Mouse (Mus musculus): ENCODE measurements around the gene Ptgfrn. TPM values are rescaled to one million over a fixed set of nuclear protein-coding genes. Genes with fewer than 3 reads are reported as not detected.

Gene Ptgfrn
- polyA plus RNA-seq, 1 experiment from 2014 or later: 0.24 TPM

- H3K9ac ChIP-seq: no peak overlapping the region
- no peak overlapping the region for H3K4me2 ChIP-seq
- H3K4me1 ChIP-seq (replicated peaks): no peaks in the 10 kb centered on the region
- H3K36me3 ChIP-seq (replicated peaks): no peaks in the 10 kb centered on the region
- 61% methylated on average over 6 of the region's 6 CpGs for WGBS (ENCODE audit: insufficient replicate concordance)
- no peak overlapping the region for H3K27ac ChIP-seq (replicated peaks)
- no peaks in the 10 kb centered on the region for H3K9me3 ChIP-seq (replicated peaks)
- ATAC-seq (ENCODE audit: insufficient read depth): no peak
- H3K27me3 ChIP-seq: no peaks in the 10 kb centered on the region
- H3K4me3 ChIP-seq (replicated peaks): no peak overlapping the region
These were observed 32.4 kb downstream of the Ptgfrn start for GRCm38 (mm10) chr3:101077710-101078100.

- Histone ChIP-seq H3K4me3 (replicated peaks) (no peak overlapping the region), H3K27me3 (no peaks in the 10 kb centered on the region), H3K4me2 (no peak overlapping the region), H3K9me3 (replicated peaks) (no peaks in the 10 kb centered on the region), H3K9ac (no peak overlapping the region), H3K36me3 (replicated peaks) (no peaks in the 10 kb centered on the region), H3K4me1 (replicated peaks) (no peaks in the 10 kb centered on the region), H3K27ac (replicated peaks) (no peak overlapping the region)
- WGBS (ENCODE audit: insufficient replicate concordance): 80% methylated on average over 25 of the region's 25 CpGs
- ATAC-seq (ENCODE audit: insufficient read depth): no peak
These were observed 32.9 kb downstream of the Ptgfrn start for GRCm38 (mm10) chr3:101076966-101077709.

GRCm38 (mm10) chr3:101075866-101076265 lies 34.2 kb downstream of the Ptgfrn start:
- WGBS (ENCODE audit: insufficient replicate concordance): 48% methylated on average over 3 of the region's 3 CpGs
- H3K4me2 ChIP-seq: no peak overlapping the region
- H3K9me3 ChIP-seq (replicated peaks): no peaks in the 10 kb centered on the region
- no peaks in the 10 kb centered on the region for H3K4me1 ChIP-seq (replicated peaks)
- no peaks in the 10 kb centered on the region for H3K36me3 ChIP-seq (replicated peaks)
- ATAC-seq (ENCODE audit: insufficient read depth): no peak
- H3K9ac ChIP-seq: no peak overlapping the region
- no peaks in the 10 kb centered on the region for H3K27me3 ChIP-seq
- no peak overlapping the region for H3K4me3 ChIP-seq (replicated peaks)
- H3K27ac ChIP-seq (replicated peaks): no peak overlapping the region

- H3K9ac ChIP-seq: no peak overlapping the region
- ATAC-seq (ENCODE audit: insufficient read depth): no peak
- 71% methylated on average over 9 of the region's 9 CpGs for WGBS (ENCODE audit: insufficient replicate concordance)
These were observed 36.7 kb downstream of the Ptgfrn start for GRCm38 (mm10) chr3:101073384-101073783.

GRCm38 (mm10) chr3:101072506-101073215 lies 37.4 kb downstream of the Ptgfrn start:
- Histone ChIP-seq H3K27ac (replicated peaks) (no peak overlapping the region), H3K9ac (no peak overlapping the region), H3K4me2 (no peak overlapping the region), H3K9me3 (replicated peaks) (no peaks in the 10 kb centered on the region), H3K36me3 (replicated peaks) (no peaks in the 10 kb centered on the region), H3K4me1 (replicated peaks) (no peaks in the 10 kb centered on the region), H3K27me3 (no peaks in the 10 kb centered on the region), H3K4me3 (replicated peaks) (no peak overlapping the region)
- WGBS (ENCODE audit: insufficient replicate concordance): 64% methylated on average over 15 of the region's 15 CpGs
- ATAC-seq (ENCODE audit: insufficient read depth): no peak

More at GRCm38 (mm10) chr3:101073384-101073783, 36.7 kb downstream of the Ptgfrn start:
- Histone ChIP-seq H3K27ac (replicated peaks) (no peak overlapping the region), H3K4me3 (replicated peaks) (no peak overlapping the region), H3K9me3 (replicated peaks) (no peaks in the 10 kb centered on the region), H3K36me3 (replicated peaks) (no peaks in the 10 kb centered on the region), H3K4me1 (replicated peaks) (no peaks in the 10 kb centered on the region), H3K4me2 (no peak overlapping the region), H3K27me3 (no peaks in the 10 kb centered on the region)

- Histone ChIP-seq H3K9me3 (replicated peaks) (no peaks in the 10 kb centered on the region), H3K27ac (replicated peaks) (no peak overlapping the region), H3K27me3 (no peaks in the 10 kb centered on the region), H3K9ac (no peak overlapping the region), H3K4me2 (no peak overlapping the region), H3K4me3 (replicated peaks) (no peak overlapping the region), H3K4me1 (replicated peaks) (no peaks in the 10 kb centered on the region), H3K36me3 (replicated peaks) (no peaks in the 10 kb centered on the region)
- ATAC-seq (ENCODE audit: insufficient read depth): no peak
These were observed 38.5 kb downstream of the Ptgfrn start for GRCm38 (mm10) chr3:101071576-101071975.

GRCm38 (mm10) chr3:101070796-101071235 lies 39.3 kb downstream of the Ptgfrn start:
- Histone ChIP-seq H3K9me3 (replicated peaks) (no peaks in the 10 kb centered on the region), H3K27me3 (no peaks in the 10 kb centered on the region), H3K4me2 (no peak overlapping the region), H3K27ac (replicated peaks) (no peak overlapping the region), H3K4me1 (replicated peaks) (no peaks in the 10 kb centered on the region), H3K4me3 (replicated peaks) (no peak overlapping the region), H3K9ac (no peak overlapping the region), H3K36me3 (replicated peaks) (no peaks in the 10 kb centered on the region)
- 70% methylated on average over 6 of the region's 6 CpGs for WGBS (ENCODE audit: insufficient replicate concordance)
- ATAC-seq (ENCODE audit: insufficient read depth): no peak

- Histone ChIP-seq H3K4me3 (replicated peaks) (no peak overlapping the region), H3K9me3 (replicated peaks) (no peaks in the 10 kb centered on the region), H3K27ac (replicated peaks) (no peak overlapping the region), H3K9ac (no peak overlapping the region), H3K4me1 (replicated peaks) (no peaks in the 10 kb centered on the region), H3K27me3 (no peaks in the 10 kb centered on the region), H3K36me3 (replicated peaks) (no peaks in the 10 kb centered on the region), H3K4me2 (no peak overlapping the region)
- ATAC-seq (ENCODE audit: insufficient read depth): no peak
- WGBS (ENCODE audit: insufficient replicate concordance): 54% methylated on average over 10 of the region's 10 CpGs
These were observed 39.8 kb downstream of the Ptgfrn start for GRCm38 (mm10) chr3:101070230-101070795.

GRCm38 (mm10) chr3:101068701-101069100 lies 41.4 kb downstream of the Ptgfrn start:
- Histone ChIP-seq H3K4me3 (replicated peaks) (no peak overlapping the region), H3K36me3 (replicated peaks) (no peaks in the 10 kb centered on the region), H3K27ac (replicated peaks) (no peak overlapping the region), H3K4me1 (replicated peaks) (no peaks in the 10 kb centered on the region), H3K4me2 (no peak overlapping the region), H3K9ac (no peak overlapping the region), H3K9me3 (replicated peaks) (no peaks in the 10 kb centered on the region), H3K27me3 (no peaks in the 10 kb centered on the region)
- WGBS (ENCODE audit: insufficient replicate concordance): 52% methylated on average over 5 of the region's 5 CpGs
- no peak for ATAC-seq (ENCODE audit: insufficient read depth)

GRCm38 (mm10) chr3:101066175-101066574 lies 43.9 kb downstream of the Ptgfrn start:
- Histone ChIP-seq H3K9ac (no peak overlapping the region), H3K36me3 (replicated peaks) (no peaks in the 10 kb centered on the region), H3K27me3 (no peaks in the 10 kb centered on the region), H3K4me1 (replicated peaks) (no peaks in the 10 kb centered on the region), H3K4me2 (no peak overlapping the region), H3K9me3 (replicated peaks) (no peaks in the 10 kb centered on the region), H3K27ac (replicated peaks) (no peak overlapping the region), H3K4me3 (replicated peaks) (no peak overlapping the region)
- 72% methylated on average over 6 of the region's 6 CpGs for WGBS (ENCODE audit: insufficient replicate concordance)
- ATAC-seq (ENCODE audit: insufficient read depth): no peak

- Histone ChIP-seq H3K27ac (replicated peaks) (no peak overlapping the region), H3K9ac (no peak overlapping the region), H3K36me3 (replicated peaks) (no peaks in the 10 kb centered on the region), H3K9me3 (replicated peaks) (no peaks in the 10 kb centered on the region), H3K4me2 (no peak overlapping the region), H3K27me3 (no peaks in the 10 kb centered on the region), H3K4me1 (replicated peaks) (no peaks in the 10 kb centered on the region; the same call in 1 of the 2 replicates), H3K4me3 (replicated peaks) (no peak overlapping the region)
- no peak for ATAC-seq (ENCODE audit: insufficient read depth)
- WGBS (ENCODE audit: insufficient replicate concordance): 61% methylated on average over 7 of the region's 7 CpGs
These were observed 48.1 kb downstream of the Ptgfrn start for GRCm38 (mm10) chr3:101061865-101062585.
